Mouse (Mus musculus) G1E (cell line): Measurements from ENCODE around the gene D5Ertd579e.

Source experiments
- CTCF ChIP-seq: IDR thresholded peaks from 2 replicates; pipeline ENCODE4 v1.5.1; 2012; ENCODE audit warnings: low read depth, low read length, inconsistent platforms, mixed read lengths
- GATA1 ChIP-seq: IDR thresholded peaks from 2 replicates; pipeline ENCODE4 v1.6.1; 2012; ENCODE audit warnings: borderline replicate concordance, low read length, inconsistent platforms, mixed read lengths

DNA sequence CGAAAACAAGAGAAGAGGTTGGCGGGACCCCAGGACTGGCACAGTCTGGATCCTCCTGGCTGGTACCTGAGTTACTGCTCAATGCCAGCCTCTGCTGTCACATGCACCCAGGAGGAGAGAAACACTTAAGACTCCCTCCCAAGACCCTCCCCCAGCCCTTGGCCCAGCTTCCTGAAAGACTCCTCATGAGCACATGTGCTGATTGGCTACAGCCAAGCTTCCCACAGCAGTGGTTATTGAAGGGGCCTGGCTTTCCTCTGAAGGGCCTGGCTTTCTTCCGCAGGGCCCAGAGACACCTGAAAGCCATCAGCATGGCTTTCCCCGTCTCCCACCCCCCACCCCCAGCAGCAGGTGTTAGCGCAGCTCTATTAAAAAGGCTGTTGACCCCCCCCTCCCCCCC is 102.6 kb downstream of the D5Ertd579e start, which contains the start of gene Tbc1d14:
- TF ChIP-seq GATA1, result no peak
- no peak for TF ChIP-seq CTCF
